Mouse (Mus musculus) lung, postnatal 0 days (tissue): ENCODE results near the gene Bnc2.

Source experiments
- CTCF ChIP-seq: IDR thresholded peaks from 2 replicates; pipeline ENCODE4 v1.5.1; 2016; ENCODE audit warnings: antibody characterized with exemption, mild to moderate bottlenecking
- EP300 ChIP-seq: IDR thresholded peaks from 2 replicates; pipeline ENCODE4 v1.6.1; 2016; ENCODE audit warnings: antibody characterized with exemption, mild to moderate bottlenecking, control low read depth

GRCm38 (mm10) chr4:84482680-84483079 is 192.4 kb downstream of the Bnc2 start:
- TF ChIP-seq CTCF (no peak), EP300 (no peak)
